Mouse (Mus musculus) CH12.LX (cell line): ENCODE measurements around the gene Gnb2.

Experiments
- CTCF ChIP-seq, 2 experiments: IDR thresholded peaks in 1 of 2; conservative IDR thresholded peaks in 1 of 2; 2 replicates each; pipeline ENCODE4 v1.5.1; 2011 to 2012; ENCODE audit warnings: low read depth in 2 of 2, low read length in 2 of 2, improper control_type of control experiment in 1 of 2, inconsistent platforms in 1 of 2, mild to moderate bottlenecking in 1 of 2, moderate library complexity in 1 of 2
- EP300 ChIP-seq: IDR thresholded peaks from 2 replicates; pipeline ENCODE4 v1.6.1; 2011; ENCODE audit warnings: low read length, improper control_type of control experiment
- HCFC1 ChIP-seq: IDR thresholded peaks from 2 replicates; pipeline ENCODE4 v1.6.1; 2012; ENCODE audit warnings: low read depth, mild to moderate bottlenecking, inconsistent platforms, low read length, improper control_type of control experiment
- JUN ChIP-seq: IDR thresholded peaks from 2 replicates; pipeline ENCODE4 v1.6.1; 2011; ENCODE audit warnings: low read depth, mild to moderate bottlenecking, low read length, improper control_type of control experiment, moderate library complexity; ENCODE audit not compliant: insufficient read depth
- JUND ChIP-seq: conservative IDR thresholded peaks from 2 replicates; pipeline ENCODE4 v1.6.1; 2011; ENCODE audit warnings: low read depth, low read length, improper control_type of control experiment
- KAT2A ChIP-seq: IDR thresholded peaks from 2 replicates; pipeline ENCODE4 v1.6.1; 2012; ENCODE audit warnings: low read length, improper control_type of control experiment, inconsistent platforms; ENCODE audit not compliant: insufficient replicate concordance
- PAX5 ChIP-seq: IDR thresholded peaks from 2 replicates; pipeline ENCODE4 v1.6.1; 2012; ENCODE audit warnings: low read length, inconsistent platforms, mixed read lengths
- POLR2A ChIP-seq: IDR thresholded peaks from 2 replicates; pipeline ENCODE4 v1.6.1; 2011; ENCODE audit warnings: low read depth, mild to moderate bottlenecking, improper control_type of control experiment, low read length
- RAD21 ChIP-seq: IDR thresholded peaks from 2 replicates; pipeline ENCODE4 v1.6.1; 2011; ENCODE audit warnings: low read depth, mild to moderate bottlenecking, low read length, improper control_type of control experiment, moderate library complexity
- TCF12 ChIP-seq: IDR thresholded peaks from 2 replicates; pipeline ENCODE4 v1.6.1; 2014; ENCODE audit warnings: low read depth, mild to moderate bottlenecking, inconsistent platforms, low read length, improper control_type of control experiment
- USF1 ChIP-seq: IDR thresholded peaks from 2 replicates; pipeline ENCODE4 v1.6.1; 2014; ENCODE audit warnings: low read depth, mild to moderate bottlenecking, inconsistent platforms, low read length, improper control_type of control experiment
- ZC3H11A ChIP-seq: IDR thresholded peaks from 2 replicates; pipeline ENCODE4 v1.6.1; 2012; ENCODE audit warnings: low read depth, mild to moderate bottlenecking, inconsistent platforms, low read length, improper control_type of control experiment
- ZKSCAN1 ChIP-seq: IDR thresholded peaks from 2 replicates; pipeline ENCODE4 v1.6.1; 2012; ENCODE audit warnings: low read depth, inconsistent platforms, low read length, improper control_type of control experiment, borderline replicate concordance

DNA sequence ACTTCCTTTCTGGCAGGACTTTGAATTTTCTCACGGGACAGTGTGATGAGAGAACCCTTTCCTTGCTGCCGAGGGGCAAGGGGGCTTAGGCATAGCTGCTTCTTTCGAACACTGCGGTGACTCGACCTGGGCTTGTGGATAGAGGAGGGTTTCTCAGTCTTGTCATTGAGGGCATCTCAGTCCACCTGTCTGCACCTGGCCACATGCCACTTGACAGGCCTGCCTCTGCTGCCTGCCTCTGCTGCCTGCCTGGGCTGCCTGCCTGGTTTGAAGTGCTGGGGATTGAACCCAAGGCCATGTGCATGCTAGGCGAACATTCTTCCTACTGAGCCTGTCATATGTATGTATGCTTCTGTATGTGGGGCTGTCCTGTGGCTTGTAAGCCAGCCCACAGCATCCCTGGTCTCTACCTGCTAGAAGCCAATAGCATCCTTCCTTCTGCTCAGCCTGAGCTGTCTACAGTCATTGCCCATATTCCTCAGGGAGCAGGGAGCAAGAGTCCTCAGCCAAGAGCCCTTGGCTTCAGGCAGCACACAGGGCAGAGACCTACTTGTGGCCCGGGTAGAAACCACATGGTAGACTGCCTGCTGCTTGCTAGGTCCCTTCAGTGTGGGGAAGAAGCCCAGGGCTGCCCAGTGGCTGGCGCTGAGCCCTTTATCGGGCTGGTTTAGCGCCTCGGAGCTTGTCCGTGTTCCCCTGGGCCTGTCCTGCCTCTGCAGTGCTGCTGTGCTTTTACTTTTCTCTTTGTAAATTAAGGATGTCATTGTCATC lies 19.2 kb downstream of the Gnb2 start:
- TF ChIP-seq PAX5 = no peak
- TF ChIP-seq POLR2A = no peak
- TF ChIP-seq CTCF (conservative IDR thresholded peaks at IDR 0.05 in 1 of 2, IDR thresholded peaks at IDR 0.05 in 1 of 2; ENCODE audit: low read depth in 2 of 2, low read length in 2 of 2) = no peak
- no peak for TF ChIP-seq JUN
- no peak for TF ChIP-seq ZC3H11A
- no peak for TF ChIP-seq EP300
- TF ChIP-seq TCF12 = no peak
- TF ChIP-seq KAT2A = no peak
- no peak for TF ChIP-seq ZKSCAN1
- no peak for TF ChIP-seq RAD21
- no peak for TF ChIP-seq HCFC1
- no peak for TF ChIP-seq JUND
- no peak for TF ChIP-seq USF1
